ENCODE assay signal across 20 mouse cellular contexts in the genomic region with DNA sequence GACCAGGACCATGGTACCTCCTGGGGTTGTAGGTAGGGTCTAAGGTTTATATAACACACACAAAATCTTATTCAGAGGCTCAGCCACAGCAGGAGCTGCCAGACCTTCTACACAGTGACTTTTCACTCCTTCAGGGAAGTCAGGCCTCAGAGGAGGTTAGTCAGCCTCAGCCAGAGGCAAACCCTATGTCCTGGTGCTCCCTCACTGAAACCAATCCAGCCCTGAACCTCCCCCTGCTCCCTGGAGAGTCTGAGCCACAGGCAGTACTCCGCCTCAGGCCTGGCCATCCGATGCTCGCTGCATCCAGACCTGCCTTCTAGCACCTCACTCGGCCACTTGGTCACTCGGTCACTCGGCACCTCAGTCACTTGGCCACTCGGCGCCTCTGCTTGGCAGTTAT. TPM values are rescaled to one million over a fixed set of nuclear protein-coding genes. Genes with fewer than 3 reads are reported as not detected.
DNase-seq lines count a peak whose midpoint lies in the region; ATAC-seq lines count a peak whose summit lies in the region.
"Had no signal": no experiment of that assay in that cellular context is flagged by ENCODE, and none has a peak within 500 bp of the region (broad histone marks: within the 10 kb centered on the region; RNA-seq: fewer than 3 reads in every experiment).

No protein-coding gene starts in this region.

- H3K27me3 ChIP-seq in hindbrain, embryonic 13.5 days = peaks cover 92% of the 10 kb centered on the region
- H3K27me3 ChIP-seq in hindbrain, embryonic 12.5 days = peaks cover 75% of the 10 kb centered on the region
- peaks cover 78% of the 10 kb centered on the region for H3K27me3 ChIP-seq in neural tube, embryonic 12.5 days (replicated peaks)
- H3K27me3 ChIP-seq: CH12.LX had no signal

- no peak for ATAC-seq in hindbrain, embryonic 13.5 days (ENCODE audit: low FRiP score)
- no peak for ATAC-seq in hindbrain, embryonic 12.5 days (ENCODE audit: low FRiP score)
- ATAC-seq in neural tube, embryonic 12.5 days (ENCODE audit: low FRiP score, low read depth) = no peak
- ATAC-seq: activated CD4-positive, CD25-positive, alpha-beta regulatory T cell, adult 4 months; forebrain, embryonic 13.5 days; forebrain, postnatal 0 days; intestine, embryonic 16.5 days; Patski had no signal

- no peak overlapping the region for H3K27ac ChIP-seq in hindbrain, embryonic 13.5 days
- no peak overlapping the region for H3K27ac ChIP-seq in hindbrain, embryonic 12.5 days
- H3K27ac ChIP-seq in neural tube, embryonic 12.5 days = no peak overlapping the region
- H3K27ac ChIP-seq: embryonic facial prominence, embryonic 10.5 days; forebrain, embryonic 13.5 days; heart, adult 2 months; heart, embryonic 13.5 days; hindbrain, embryonic 15.5 days had no signal

- H3K9ac ChIP-seq in hindbrain, embryonic 13.5 days = peak overlapping the region; percentile 49
- no peak overlapping the region for H3K9ac ChIP-seq in hindbrain, embryonic 12.5 days
- H3K9ac ChIP-seq in neural tube, embryonic 12.5 days = no peak overlapping the region
- H3K9ac ChIP-seq: forebrain, embryonic 13.5 days; forebrain, postnatal 0 days; heart, embryonic 13.5 days; hindbrain, embryonic 15.5 days had no signal

- H3K9me3 ChIP-seq in hindbrain, embryonic 13.5 days = no peaks in the 10 kb centered on the region
- H3K9me3 ChIP-seq in hindbrain, embryonic 12.5 days (replicated peaks) = no peaks in the 10 kb centered on the region
- no peaks in the 10 kb centered on the region for H3K9me3 ChIP-seq in neural tube, embryonic 12.5 days
- H3K9me3 ChIP-seq: embryonic facial prominence, embryonic 10.5 days; forebrain, embryonic 13.5 days; heart, embryonic 13.5 days; hindbrain, embryonic 15.5 days had no signal

- H3K4me3 ChIP-seq in hindbrain, embryonic 13.5 days = no peak overlapping the region
- H3K4me3 ChIP-seq in hindbrain, embryonic 12.5 days = no peak overlapping the region
- no peak overlapping the region for H3K4me3 ChIP-seq in neural tube, embryonic 12.5 days
- H3K4me3 ChIP-seq: embryonic facial prominence, embryonic 10.5 days; forebrain, embryonic 13.5 days; heart, adult 2 months; heart, embryonic 13.5 days; hindbrain, embryonic 15.5 days had no signal

- WGBS in hindbrain, embryonic 13.5 days = 56% methylated on average over 8 of the region's 8 CpGs
- 50% methylated on average over 8 of the region's 8 CpGs for WGBS in hindbrain, embryonic 12.5 days
- 31% methylated on average over 8 of the region's 8 CpGs for WGBS in neural tube, embryonic 12.5 days

- H3K4me2 ChIP-seq in hindbrain, embryonic 13.5 days = no peak overlapping the region
- H3K4me2 ChIP-seq in hindbrain, embryonic 12.5 days (replicated peaks) = no peak overlapping the region
- H3K4me2 ChIP-seq in neural tube, embryonic 12.5 days (replicated peaks) = peak overlapping the region; percentile 23; the same call in 1 of the 2 replicates
- H3K4me2 ChIP-seq: forebrain, embryonic 13.5 days; heart, embryonic 13.5 days; hindbrain, embryonic 15.5 days had no signal

- H3K36me3 ChIP-seq in hindbrain, embryonic 13.5 days = 0 out of 2 replicates have a peak, but pooled peaks cover 4% of the 10 kb centered on the region
- no peaks in the 10 kb centered on the region for H3K36me3 ChIP-seq in hindbrain, embryonic 12.5 days
- no peaks in the 10 kb centered on the region for H3K36me3 ChIP-seq in neural tube, embryonic 12.5 days
- H3K36me3 ChIP-seq: heart, embryonic 13.5 days; hindbrain, embryonic 15.5 days had no signal

- peaks cover 98% of the 10 kb centered on the region for H3K4me1 ChIP-seq in hindbrain, embryonic 13.5 days (replicated peaks)
- peaks cover 83% of the 10 kb centered on the region for H3K4me1 ChIP-seq in hindbrain, embryonic 12.5 days
- H3K4me1 ChIP-seq in neural tube, embryonic 12.5 days = peaks cover 45% of the 10 kb centered on the region

- DNase-seq in gastrocnemius, adult 18-20 months (ENCODE audit: low spot score) = peak; percentile 12
- DNase-seq in gastrocnemius, adult 8-10 months (ENCODE audit: low spot score in 2 of 2) = no peak
- DNase-seq in neural tube, embryonic 10.5 days (ENCODE audit: extremely low spot score, low spot score) = no peak
- DNase-seq: adrenal gland, postnatal 25 days; cerebellum, adult 2 months; forebrain, postnatal 0 days; gastrocnemius, postnatal 10 days; heart, adult 2 months; heart, postnatal 36 days had no signal

RNA-seq across cellular contexts. Expression of gene Tcf20, which starts 37.4 kb away (rescaled TPM):
- total RNA-seq in gastrocnemius, adult 18-20 months (2021) = 10 to 100 TPM; 33.2 to 36.0 TPM
- total RNA-seq in gastrocnemius, adult 8-10 months (2022) = 10 to 100 TPM; 28.0 to 36.3 (median 32.1) TPM
- polyA plus RNA-seq in hindbrain, embryonic 13.5 days (2015; fragmentation: Nextera tagmentation; extraction: Ambion mirVana) = 11.8 and 12.6 TPM in 2 replicates
- polyA plus RNA-seq in hindbrain, embryonic 12.5 days (2016; fragmentation: Nextera tagmentation; extraction: Ambion mirVana) = 12.4 and 14.0 TPM in 2 replicates
- 9.8 and 11.8 TPM in 2 replicates for polyA plus RNA-seq in neural tube, embryonic 12.5 days (2016; fragmentation: Nextera tagmentation; extraction: Ambion mirVana)
